ENCODE assay signal across 18 mouse cellular contexts in genomic region chr1:61540081-61540480, GRCm38 (mm10).
A peak's percentile ranks its signal among the peaks of the same experiment; 100 is the strongest.
DNase-seq lines count a peak whose midpoint lies in the region; TF ChIP-seq lines count a peak whose summit lies in the region.
"Had no signal": no experiment of that assay in that cellular context is flagged by ENCODE, and none has a peak within 500 bp of the region (broad histone marks: within the 10 kb centered on the region; RNA-seq: fewer than 3 reads in every experiment).

No protein-coding gene starts in this region.

- H3K79me2 ChIP-seq in myocyte (ENCODE audit: control insufficient read depth, insufficient read depth): no peaks in the 10 kb centered on the region

- TF ChIP-seq CTCF in lung, adult 2 months (IDR thresholded peaks at IDR 0.05; ENCODE audit: insufficient read depth, low read length): no peak

- intact Hi-C loops in gastrocnemius, postnatal 36 days (cut with DNase I): no loop called here

- H3K4me2 ChIP-seq in myocyte (ENCODE audit: low read depth): peak overlapping the region; percentile 3
- H3K4me2 ChIP-seq: hindbrain, embryonic 15.5 days; intestine, embryonic 15.5 days; liver, embryonic 11.5 days; lung, embryonic 15.5 days had no signal

- 64% methylated on average over 3 of the region's 3 CpGs for WGBS in lung, adult 2 months

- TF ChIP-seq POLR2A in lung, adult 2 months (IDR thresholded peaks at IDR 0.05; ENCODE audit: borderline replicate concordance, extremely low read depth, low read depth, low read length): no peak
- TF ChIP-seq POLR2A in myocyte (IDR thresholded peaks at IDR 0.05; ENCODE audit: insufficient read length, low read depth): no peak

- H3K27me3 ChIP-seq in myocyte (ENCODE audit: control insufficient read depth, insufficient read depth, insufficient read length): no peaks in the 10 kb centered on the region
- H3K27me3 ChIP-seq: CH12.LX; hindbrain, embryonic 15.5 days; intestine, embryonic 15.5 days; lung, embryonic 15.5 days had no signal

- no peak overlapping the region for H3K4me3 ChIP-seq in lung, adult 2 months (replicated peaks; ENCODE audit: extremely low read depth, low read depth, low read length)
- no peak overlapping the region for H3K4me3 ChIP-seq in myocyte
- H3K4me3 ChIP-seq: embryonic facial prominence, embryonic 10.5 days; hindbrain, embryonic 15.5 days; intestine, embryonic 15.5 days; limb, embryonic 10.5 days; lung, embryonic 15.5 days had no signal

- no peaks in the 10 kb centered on the region for H3K36me3 ChIP-seq in myocyte (ENCODE audit: control insufficient read depth, insufficient read depth)
- H3K36me3 ChIP-seq: embryonic facial prominence, embryonic 10.5 days; hindbrain, embryonic 15.5 days; intestine, embryonic 15.5 days; limb, embryonic 10.5 days; lung, embryonic 15.5 days had no signal

- H3ac ChIP-seq in myocyte (ENCODE audit: control insufficient read depth, insufficient read length): no peak overlapping the region

- peak; percentile 5 for DNase-seq in gastrocnemius, adult 18-20 months (ENCODE audit: low spot score)
- DNase-seq in gastrocnemius, postnatal 36 days: no peak
- peak; percentile 37 to 43 for DNase-seq in lung, adult 18-20 months
- DNase-seq in lung, adult 2 months: no peak
- peak; percentile 5 for DNase-seq in NIH3T3 (ENCODE audit: low read depth)
- no peak for DNase-seq in liver
- DNase-seq: cerebellum, adult 9-10 months; kidney, postnatal 36 days; layer of hippocampus, adult 9-11 months; right cerebral cortex, postnatal 4 days had no signal

- H3K4me1 ChIP-seq in lung, adult 2 months (ENCODE audit: control insufficient read depth, insufficient read depth, low read length): no peaks in the 10 kb centered on the region
- H3K4me1 ChIP-seq: embryonic facial prominence, embryonic 10.5 days; hindbrain, embryonic 15.5 days; intestine, embryonic 15.5 days; lung, embryonic 15.5 days had no signal

TF ChIP-seq in myocyte, 11 proteins besides CTCF, POLR2A, EP300 and RAD21:
- TF ChIP-seq SRF (IDR thresholded peaks at IDR 0.05; ENCODE audit: control insufficient read depth, insufficient read length, low read depth) (no peak), TCF12 (IDR thresholded peaks at IDR 0.05; ENCODE audit: insufficient read depth, poor library complexity, severe bottlenecking) (no peak), E2F4 (IDR thresholded peaks at IDR 0.05; ENCODE audit: insufficient read depth) (no peak), REST (IDR thresholded peaks at IDR 0.05; ENCODE audit: insufficient read depth, insufficient read length) (no peak), MYOG (IDR thresholded peaks at IDR 0.05; ENCODE audit: control insufficient read depth in 1 of 3, insufficient read depth in 1 of 3, insufficient read length in 2 of 3, low read depth in 2 of 3) (no peak), POLR2AphosphoS2 (IDR thresholded peaks at IDR 0.05; ENCODE audit: insufficient read length, low read depth) (no peak), TCF3 (IDR thresholded peaks at IDR 0.05; ENCODE audit: insufficient read length, low read depth) (no peak), CEBPB (IDR thresholded peaks at IDR 0.05; ENCODE audit: insufficient read depth, poor library complexity, severe bottlenecking) (no peak), MYOD1 (IDR thresholded peaks at IDR 0.05; ENCODE audit: control insufficient read depth in 1 of 3, insufficient read length in 2 of 3, low read depth in 2 of 3) (no peak), MAX (IDR thresholded peaks at IDR 0.05; ENCODE audit: low read depth) (no peak), USF1 (IDR thresholded peaks at IDR 0.05; ENCODE audit: low read depth) (no peak)

Comparison
In these comparisons a context has a peak if more than half of its experiments do, and no peak if none do; other contexts are left out.
1. DNase-seq: peak in gastrocnemius, adult 18-20 months (single experiment), lung, adult 18-20 months (2 of 2) and NIH3T3 (single experiment); none in gastrocnemius, postnatal 36 days (0 of 2), lung, adult 2 months (single experiment) and liver (single experiment).